Mouse (Mus musculus) c-Kit-positive CD71-positive TER-119-negative erythroid progenitor cells, embryonic 14.5 days (primary cell): ENCODE measurements around the gene Rhpn2.

Experiments
- DNase-seq: peaks from one replicate; pipeline ENCODE4 v3.0.0-alpha.2; 2013; ENCODE audit warnings: low read depth

The Rhpn2 gene

GRCm38 (mm10) chr7:35388694-35389093, 54.7 kb downstream of the Rhpn2 start:
- no peak for DNase-seq

DNA sequence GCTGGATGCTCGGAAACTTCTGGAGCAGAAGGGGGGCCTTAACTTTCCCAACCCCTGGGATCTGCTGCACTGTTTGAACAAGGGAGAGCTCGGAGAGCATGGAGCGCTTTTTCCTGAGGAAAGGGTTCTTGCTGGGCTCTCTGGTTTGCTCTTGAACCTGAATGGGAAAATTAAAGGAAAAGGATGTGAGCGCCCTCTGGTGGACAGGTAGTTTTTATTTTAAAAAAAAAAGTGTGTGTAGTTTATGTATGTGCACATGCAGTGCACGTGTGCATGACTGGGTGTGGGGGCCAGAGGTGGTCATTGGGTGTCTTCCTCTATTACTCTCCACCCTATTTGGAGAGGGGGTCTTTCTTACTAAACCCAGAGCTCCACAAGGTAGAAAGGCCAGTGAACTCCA, 59.0 kb downstream of the Rhpn2 start:
- DNase-seq: no peak

DNA sequence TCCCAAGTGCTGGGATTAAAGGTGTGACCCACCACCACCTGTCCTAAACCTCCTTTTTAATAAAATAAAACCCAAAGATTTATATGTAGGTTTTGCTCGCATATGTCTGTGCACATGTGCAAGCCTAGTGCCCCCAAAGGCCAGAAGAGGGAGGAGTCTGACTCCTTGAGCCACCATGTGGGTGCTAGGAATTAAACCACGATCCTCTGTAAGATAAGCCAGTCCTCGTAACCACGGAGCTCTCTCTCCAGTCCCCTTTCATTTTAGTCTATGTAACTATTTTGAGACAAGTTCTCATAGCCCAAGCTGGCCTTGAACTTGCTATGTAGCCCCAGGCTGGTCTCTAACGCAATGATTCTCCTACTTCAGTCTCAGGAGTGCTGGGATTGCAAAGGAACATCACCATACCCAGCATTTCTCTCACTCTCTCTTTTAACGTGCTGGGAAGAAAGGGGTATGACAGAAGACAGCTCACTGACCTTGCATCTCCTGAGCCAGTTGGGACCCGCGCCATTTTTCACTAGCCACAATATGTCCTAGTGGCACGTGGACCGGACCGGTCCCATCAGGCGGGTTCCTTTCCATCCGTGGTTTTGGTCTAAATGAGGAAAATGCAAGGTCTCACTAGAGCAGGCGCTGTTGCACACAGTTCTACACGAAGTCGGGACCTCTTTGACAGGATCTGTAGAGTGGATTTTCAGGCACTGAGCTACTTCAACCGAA, 61.9 kb downstream of the Rhpn2 start:
- no peak for DNase-seq

- peak; percentile 99 for DNase-seq
These were observed 62.7 kb downstream of the Rhpn2 start, which contains the start of the genes Faap24 and Cep89 for GRCm38 (mm10) chr7:35396542-35397168. Faap24 (minus strand) TSS chr7:35396836. Cep89 (plus strand) TSS chr7:35397035.

- DNase-seq: no peak
These were observed 67.2 kb downstream of the Rhpn2 start for GRCm38 (mm10) chr7:35401169-35401568.

DNA sequence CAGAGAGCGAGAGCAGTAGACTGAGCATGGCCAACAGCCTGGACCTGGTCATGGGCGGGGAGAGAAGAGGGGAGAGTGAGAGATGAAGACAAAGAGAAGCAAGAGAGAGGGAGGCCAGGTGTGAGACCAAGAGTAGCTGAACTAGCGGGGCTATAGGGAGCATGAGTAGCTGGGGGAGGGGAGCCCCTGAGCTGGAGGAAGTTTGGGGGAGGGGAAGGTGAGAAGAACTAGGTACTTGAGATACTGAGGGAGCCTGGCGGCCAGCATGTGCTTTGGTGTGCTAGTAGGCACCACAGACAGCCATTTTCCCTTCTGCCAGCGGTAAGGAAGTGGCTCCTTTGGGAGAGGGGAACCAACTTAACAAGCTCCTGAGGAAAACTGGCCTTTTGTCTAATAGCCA, 81.3 kb downstream of the Rhpn2 start:
- DNase-seq: no peak

GRCm38 (mm10) chr7:35415801-35416653, 82.1 kb downstream of the Rhpn2 start:
- DNase-seq: no peak

DNA sequence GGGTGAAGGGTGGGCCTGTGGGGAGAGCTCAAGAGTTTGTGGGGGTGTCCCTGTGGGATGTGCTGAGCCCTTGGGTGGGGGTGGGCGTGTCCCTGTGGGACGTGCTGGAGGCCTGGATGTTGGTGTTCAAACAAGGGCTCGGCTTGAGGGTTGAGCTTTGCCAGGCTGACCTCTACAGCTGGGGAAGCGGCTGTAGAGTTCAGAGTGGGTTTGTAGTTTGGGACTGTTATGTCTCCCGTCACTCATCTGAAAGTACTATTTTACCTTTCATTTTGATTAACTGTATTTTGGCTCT, 82.6 kb downstream of the Rhpn2 start:
- no peak for DNase-seq

DNA sequence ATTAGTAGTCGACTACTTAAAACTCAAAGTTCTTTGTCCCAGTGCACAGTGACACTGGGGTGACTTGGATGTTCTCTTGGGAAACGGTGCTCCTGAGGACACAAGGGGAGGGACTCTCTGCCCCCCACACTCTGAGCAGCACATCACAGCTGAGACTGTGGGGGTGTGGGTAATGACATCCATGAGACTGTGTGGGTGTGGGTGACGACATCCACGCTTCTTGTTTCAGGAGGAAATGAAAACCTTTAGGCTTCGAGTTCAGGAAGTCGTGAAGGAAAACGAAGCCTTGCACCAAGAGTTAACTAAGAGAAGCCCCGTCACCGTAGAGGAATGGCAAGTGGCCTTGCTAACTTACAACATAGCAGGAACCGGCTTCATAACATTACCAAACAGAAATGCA, 89.1 kb downstream of the Rhpn2 start:
- DNase-seq: no peak

GRCm38 (mm10) chr7:35428146-35428545, 94.2 kb downstream of the Rhpn2 start:
- DNase-seq: no peak

- no peak for DNase-seq
These were observed 101.3 kb downstream of the Rhpn2 start for GRCm38 (mm10) chr7:35435266-35435665.
